Mouse (Mus musculus) mesoderm, embryonic 11.5 days (tissue): ENCODE results near the gene Atg2a.
A peak's percentile ranks its signal among the peaks of the same experiment; 100 is the strongest.
"Not testable (repeated sequence)": the region's sequence is repeated elsewhere in the genome, so short reads cannot be mapped to it uniquely, and the experiment has no call there.

Experiments used
- DNase-seq: peaks from one replicate; pipeline ENCODE4 v3.0.0-alpha.2; 2012; ENCODE audit warnings: low read depth, low spot score

Gene Atg2a

DNA sequence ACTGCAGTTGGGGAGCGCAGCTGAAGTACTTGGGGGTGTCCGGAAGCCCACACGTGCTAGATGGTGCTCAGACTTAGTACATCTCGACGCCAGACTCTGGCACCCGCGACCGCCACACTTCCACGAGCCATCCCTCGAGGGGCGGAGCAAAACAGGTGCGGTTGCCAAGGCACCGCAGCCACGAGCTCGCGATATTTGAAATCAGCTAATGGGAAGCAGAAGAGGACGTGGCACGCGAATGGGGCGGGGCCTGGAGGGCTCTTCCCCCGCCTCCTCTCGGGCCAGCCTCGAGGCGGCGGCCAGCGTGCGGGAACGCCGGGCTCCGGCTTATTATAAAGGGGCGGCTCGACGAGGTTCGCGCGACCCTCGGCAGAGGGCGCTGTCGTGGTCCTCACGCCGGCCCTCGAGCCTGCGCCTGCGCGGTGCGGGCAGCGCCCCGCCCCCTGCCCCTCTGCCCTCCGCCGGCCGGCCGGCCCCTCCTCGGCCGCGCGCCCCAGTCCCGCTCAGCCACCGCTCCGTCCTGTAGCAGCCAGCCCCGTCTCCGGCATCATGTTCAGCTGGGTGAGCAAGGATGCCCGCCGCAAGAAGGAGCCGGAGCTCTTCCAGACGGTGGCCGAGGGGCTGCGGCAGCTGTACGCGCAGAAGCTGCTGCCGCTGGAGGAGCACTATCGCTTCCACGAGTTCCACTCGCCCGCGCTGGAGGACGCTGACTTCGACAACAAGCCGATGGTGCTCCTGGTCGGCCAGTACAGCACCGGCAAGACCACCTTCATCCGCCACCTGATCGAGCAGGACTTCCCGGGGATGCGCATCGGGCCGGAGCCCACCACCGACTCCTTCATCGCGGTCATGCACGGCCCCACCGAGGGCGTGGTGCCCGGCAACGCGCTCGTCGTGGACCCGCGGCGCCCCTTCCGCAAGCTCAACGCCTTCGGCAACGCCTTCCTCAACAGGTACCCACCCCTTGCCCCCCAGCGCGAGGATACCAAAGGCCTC is 35.3 kb downstream of the Atg2a start, which contains the start of gene Ehd1:
Gene Ehd1, plus strand, starts transcription at position 300 of the 996 bp plus-strand sequence.
- peak; percentile 99 for DNase-seq

DNA sequence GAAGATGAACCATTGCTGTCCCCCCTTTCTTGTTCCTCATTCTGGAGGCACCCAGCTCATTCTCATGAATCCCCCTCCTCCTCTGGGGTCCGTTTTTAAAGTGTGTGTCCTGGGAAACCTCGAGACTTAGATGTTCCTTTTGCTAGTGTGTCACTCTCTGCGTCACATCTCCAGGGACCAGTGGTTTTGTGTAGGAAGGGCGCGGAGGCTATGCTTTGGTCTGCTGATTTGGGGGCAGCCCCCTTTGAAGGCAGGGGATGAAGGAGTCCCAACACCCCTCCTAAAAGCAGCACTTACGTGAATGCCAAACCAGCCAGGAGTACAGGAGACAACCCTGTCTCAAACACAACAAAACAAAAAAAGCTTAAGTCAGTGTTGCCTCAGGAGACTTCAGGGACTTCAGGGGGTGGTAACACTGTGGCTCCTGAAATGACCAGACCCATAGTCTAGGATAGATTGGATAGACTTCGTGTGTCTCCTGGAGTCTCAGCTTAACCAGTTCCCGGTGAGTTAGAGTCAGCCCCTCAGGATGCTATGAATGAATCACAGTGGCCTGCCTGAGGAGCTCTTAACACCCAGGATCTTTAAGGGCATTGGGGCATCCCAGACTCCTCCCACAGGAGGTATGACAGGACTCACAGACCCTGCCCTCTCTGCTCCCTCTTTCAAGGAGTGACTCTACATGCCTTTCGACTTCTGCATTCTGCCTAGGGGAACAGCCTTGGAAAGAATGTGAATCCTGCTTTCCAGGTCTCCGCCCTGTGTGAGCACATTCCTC is 36.4 kb downstream of the Atg2a start:
- DNase-seq: peak; percentile 62

DNA sequence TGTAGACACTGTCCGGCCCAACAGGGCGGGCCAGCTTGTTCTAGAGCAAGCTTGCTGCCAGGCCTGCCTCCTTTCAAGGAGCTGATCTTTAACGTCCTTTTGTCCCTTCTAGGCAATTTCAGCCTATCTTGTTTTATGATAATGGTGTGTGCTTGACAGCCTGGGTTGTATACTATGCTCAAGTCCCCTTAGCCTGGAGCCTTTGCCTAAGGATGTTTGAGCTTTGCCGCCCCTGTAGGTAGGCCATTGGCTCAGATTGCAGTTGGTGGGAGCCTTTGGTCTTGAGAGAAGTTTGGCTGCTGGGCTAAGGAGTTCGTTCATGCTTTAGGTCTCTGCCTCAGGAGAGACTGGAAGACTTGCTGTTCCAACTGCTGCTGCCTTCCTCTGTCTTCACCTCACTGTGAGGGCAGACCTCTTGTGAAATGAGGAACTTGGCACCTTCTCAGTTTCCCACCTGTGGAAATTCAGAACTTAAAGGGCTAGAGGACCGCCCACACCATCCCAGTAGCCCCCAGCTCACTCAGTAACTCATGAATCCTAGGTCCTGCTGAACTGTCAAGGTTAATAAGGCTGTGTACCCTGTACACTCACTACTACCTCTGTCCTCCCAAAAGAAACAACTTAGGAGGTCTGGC is 37.1 kb downstream of the Atg2a start:
- no peak for DNase-seq

DNA sequence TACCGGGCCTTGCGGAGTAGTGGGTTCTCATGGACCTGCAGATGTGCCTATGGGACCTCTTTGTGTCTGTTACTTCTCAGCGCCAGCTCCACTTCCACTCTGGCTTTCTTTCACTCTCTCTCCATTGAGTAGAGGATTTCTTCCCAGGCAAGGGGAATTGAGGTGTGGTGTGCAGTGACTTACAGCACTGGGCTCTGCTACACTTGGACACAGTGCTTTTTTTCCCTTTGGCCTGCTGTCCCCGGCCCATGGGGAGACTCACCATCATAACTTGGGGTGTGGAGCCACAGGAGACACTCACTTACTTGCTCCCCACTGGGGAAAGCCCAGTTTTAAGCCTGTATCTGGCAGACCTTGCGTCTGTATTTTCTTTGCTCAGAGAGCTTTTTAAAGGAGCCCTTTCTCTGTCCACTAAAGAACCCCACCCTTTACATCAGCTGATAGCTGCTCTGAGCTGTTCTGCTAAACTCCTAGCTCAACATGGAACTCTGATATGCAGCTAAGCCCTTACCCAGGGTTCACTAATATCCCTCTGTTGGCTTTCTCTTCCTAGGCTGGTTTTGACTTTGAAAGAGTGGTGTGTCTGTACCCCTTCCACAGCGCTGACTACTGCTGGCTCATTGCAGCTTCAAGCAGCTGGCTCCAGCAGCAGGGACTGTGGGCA is 38.1 kb downstream of the Atg2a start:
- DNase-seq: no peak

DNA sequence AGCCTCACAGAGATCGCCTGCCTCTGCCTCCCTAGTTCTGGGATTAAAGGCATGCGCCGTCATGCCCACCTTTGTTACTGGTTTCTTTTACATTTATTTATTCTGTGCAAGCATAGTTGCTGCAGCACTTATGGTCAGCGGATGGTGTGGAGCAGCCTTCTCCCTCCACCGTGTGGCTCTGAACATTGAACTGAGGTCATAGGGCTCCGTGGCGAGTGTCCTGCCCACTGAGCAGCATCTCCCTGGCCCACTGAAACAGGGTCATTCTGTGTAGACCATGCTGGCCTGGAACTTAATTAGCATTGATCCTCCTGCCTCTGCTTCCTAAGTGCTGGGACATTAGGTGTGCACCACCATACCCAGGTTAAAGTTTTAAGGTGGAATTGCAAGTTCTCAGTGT is 39.1 kb downstream of the Atg2a start:
- no peak for DNase-seq

DNA sequence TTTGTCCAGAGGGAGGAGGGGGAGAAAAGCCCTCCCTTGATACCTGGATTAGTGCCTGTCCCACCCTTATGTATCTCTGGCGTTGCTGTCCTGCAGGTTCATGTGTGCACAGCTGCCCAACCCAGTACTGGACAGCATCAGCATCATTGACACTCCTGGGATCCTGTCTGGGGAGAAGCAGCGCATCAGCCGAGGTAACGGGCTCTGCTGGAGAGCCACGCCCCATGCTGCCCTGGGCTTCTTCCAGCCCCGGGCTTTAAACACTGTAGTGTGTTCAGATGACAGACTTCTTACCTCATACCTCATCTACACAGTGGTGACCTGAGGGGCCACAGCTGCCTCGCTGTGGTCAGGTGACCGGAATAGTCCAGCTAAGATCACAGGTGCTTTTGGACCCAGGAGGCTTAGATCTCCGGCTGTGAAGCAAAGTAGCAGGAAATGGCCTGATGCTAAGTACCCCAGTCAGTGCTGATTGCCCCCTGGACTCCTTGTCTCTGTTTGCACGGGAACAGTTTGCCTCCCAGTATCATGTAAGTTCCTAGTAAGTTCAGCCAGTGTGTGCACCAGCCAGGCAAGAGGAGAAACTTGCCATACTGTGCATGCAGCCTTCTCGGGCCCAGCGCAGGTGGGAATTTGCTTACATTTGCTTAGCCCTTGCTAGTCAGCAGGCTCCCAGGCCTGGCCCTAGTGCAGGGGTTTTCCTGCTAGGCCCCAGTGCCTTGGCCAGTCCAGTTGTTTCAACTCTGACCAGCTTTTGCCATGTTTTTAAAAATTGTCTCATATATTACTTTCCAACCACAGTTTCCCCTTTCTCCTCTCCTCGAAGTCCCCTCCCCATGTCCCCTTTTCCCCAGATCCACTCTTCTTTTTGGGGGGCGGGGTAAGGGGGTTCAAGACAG is 39.9 kb downstream of the Atg2a start:
- no peak for DNase-seq

DNA sequence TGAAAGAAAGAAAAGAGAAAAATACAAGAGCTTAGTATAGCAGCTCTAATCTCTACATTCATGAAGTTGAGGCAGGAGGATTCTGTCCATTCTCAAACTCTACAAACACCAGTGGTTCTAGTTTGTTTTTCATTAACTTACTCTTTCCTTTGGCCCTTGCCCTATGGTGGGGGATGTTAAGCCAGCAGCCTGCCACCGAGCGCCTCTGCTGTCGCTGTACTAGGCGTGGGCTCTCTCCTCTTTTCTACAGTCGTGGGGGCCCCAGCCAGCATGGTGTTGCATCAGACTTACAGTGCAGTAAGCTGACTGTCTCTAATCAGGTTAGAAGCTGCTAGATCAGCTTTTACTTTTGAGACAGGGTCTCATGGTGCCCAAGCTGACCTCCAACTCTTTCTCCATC is 41.5 kb downstream of the Atg2a start:
- DNase-seq: no peak

DNA sequence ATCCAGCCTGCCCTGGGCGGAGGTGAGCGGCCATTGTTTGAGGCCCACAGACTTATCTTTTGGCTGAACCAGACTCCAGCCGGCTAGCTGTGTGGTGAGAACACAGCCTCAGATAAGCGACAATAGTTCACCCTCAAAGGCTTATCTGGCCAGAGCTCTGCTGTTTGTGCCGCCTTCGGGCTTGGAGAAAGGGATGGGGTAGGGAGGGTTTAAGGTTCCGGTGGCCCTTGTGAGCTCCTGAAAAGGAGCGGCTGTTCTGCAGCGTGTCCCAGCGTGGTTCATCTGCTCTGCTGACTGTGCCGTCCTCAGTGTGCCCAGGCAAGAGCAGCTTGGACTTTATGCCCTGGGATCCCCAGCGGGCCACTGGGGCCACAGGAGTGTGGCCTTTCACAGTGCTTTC is 43.0 kb downstream of the Atg2a start:
- DNase-seq: no peak

DNA sequence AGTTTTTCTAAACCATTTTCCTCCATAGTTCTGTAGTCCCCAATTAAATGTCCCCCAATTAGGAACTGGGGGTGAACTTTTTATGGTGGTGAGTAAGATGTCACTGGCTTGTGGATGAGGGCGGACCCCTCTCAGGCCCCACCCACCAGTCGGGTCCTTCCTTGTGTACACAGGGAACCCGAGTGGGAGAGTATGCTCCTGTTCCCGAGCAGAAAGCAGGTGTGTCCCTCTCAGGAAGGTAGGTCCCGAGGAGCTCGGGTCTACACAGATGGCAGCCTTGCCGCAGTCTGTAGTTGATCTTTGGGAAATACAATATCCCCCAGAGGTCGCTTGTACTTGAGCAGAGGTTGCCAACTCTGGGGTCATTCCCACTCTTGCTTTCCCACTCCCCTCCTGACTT is 43.8 kb downstream of the Atg2a start:
- DNase-seq: no peak

DNA sequence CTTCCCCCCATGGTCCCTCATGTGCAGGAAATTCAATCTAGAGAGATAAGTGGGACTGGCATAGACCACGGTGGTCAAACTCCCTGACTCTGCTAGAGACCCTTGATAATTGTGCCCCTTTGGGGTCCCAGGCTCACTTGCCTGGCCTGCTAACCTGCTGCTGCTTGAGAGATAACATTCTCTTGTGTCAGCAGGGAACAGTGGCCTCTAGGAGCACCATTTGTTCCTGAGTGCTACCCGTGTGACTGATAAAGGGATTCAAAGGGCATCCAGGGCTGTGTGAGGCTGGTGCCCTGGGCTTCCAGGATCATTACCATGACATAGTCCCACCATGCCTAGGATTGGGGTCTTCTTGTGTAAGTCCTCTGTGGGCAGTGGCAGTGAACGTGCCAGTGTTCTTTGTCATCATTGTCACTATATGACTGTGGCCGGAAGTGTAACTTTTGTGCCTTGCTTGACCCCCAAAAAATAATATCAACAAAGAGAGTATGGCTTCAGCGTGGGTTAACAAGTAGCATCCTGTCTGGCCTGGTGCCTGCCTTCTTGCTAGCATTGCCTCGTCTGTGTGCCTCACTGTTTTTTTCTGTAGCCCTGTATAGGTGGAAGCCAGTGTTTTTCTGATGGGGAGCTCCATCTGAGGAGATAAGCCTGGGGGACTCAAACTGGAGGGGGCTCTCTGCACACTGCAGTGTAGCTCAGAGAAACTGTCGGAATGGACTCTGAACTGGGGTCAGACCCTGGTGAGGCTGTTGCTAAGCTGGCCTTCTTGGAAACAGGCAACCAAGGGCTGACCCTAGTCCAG is 44.4 kb downstream of the Atg2a start:
- DNase-seq: no peak

DNA sequence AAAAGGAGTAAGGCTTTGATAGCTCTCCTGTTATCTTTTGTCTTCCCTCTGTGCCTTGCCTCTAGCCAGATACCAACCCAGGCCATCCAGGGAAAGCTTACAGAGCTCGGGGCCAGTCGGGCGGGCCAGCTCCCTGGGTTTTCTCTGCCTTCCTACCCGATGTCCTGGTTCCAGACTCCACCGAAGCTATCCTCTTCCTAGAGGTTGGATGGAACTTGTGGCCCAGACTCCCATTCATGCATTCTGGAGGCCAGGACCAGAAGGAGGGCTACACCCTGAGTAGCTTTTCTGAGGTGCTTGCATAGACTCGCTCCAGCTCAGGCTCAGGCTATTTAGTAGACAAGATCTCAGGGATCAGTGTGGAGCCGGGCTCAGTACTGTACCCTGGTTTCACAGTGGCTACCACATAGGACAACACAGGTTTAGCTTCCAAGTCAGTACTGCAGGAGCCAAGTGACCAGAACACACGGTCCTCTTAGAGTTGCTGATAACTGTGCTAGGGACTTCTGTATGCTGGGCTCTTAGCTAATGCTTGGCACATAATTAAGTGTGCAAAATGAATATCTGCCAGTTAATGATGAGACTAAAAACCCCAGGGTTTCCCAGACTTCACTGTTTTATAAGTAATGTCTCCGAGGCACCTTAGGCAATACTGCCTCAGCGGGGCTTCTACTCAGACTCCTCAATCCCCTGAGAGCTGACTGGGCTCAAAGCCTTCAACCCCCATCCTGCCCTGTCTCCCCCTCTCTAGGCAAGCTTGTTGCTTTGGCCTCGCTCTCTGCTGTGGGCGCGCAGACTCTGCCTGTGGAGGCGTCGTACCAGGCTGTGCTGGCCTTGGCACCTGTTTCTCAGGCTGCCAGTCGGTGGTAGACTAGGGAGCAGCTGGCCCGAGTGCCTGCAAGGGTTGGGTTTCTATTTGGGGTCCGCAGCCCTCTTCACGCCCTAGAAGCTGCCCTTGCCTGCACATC is 45.2 kb downstream of the Atg2a start:
- no peak for DNase-seq

DNA sequence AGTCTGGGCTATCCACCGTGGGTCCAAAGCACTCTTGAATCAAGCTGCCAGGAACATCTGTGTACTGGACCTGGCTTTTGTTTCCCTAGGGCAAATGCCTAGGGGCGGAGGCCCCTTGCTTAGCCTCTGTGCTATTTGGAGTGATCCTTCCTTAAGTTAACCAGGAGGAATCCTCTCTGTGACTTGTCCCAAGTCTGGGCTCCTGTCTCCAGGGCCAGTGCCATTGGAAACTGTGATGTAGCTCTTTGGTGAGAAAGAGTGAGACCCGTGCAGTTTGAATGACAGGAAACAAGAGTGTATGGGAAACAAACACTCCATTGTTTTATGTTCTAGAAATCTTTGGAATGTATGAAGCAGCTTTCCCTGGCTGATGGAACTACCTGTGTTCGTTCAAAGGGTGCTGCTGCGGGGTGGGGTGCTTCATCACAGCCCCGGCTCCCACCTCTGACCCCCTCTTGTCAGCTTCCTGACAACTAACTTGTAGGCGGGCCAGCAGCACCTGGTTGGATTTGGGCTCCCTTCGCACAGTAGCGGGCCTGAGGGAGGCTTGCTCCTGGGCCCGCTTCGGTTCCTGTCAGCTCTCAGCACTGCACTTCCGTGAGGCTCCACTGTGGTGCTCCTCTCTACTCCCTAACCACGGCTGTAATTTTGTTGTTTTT is 46.9 kb downstream of the Atg2a start:
- DNase-seq: no peak

DNA sequence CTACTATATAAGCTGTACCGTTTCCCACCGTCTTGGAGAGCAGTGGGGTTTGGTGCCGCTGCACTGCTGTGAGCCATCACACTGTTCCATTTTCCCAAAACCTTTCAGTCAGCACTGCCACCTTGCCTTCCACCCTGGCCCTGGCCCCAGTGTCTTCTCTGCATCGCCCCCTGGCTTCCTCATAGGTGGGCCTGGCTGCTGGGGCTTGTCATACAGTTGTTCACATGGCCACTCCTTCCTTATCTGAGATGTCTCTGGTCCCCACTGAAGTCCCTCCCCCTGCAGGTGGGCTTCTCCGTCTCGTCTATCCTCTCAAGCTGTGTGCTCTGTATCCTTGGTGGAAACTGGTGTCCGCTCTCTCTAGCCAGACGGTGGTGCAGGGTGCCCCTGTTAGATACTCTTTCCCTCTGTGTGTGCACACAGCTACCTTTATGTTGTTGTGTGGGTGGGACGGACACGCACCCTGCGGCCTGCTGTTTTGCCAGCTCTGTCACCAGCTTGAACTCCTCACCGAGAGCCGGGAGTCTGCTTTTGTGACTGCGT is 48.3 kb downstream of the Atg2a start:
- no peak for DNase-seq

DNA sequence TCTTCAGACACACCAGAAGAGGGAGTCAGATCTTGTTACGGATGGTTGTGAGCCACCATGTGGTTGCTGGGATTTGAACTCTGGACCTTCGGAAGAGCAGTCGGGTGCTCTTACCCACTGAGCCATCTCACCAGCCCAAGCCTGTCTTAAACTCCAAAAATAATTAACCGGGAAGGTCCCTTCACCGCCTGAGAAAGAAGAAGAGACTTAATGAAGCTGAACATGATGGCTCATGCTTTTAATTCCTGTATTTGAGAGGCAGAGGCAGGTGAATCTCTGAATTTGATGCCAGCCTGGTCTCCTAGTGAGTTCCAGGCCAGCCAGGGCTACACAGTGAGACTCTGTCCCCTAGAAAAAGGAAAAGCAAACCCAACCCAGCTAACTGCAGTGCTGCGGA is 49.2 kb downstream of the Atg2a start:
- not testable (repeated sequence) for DNase-seq

DNA sequence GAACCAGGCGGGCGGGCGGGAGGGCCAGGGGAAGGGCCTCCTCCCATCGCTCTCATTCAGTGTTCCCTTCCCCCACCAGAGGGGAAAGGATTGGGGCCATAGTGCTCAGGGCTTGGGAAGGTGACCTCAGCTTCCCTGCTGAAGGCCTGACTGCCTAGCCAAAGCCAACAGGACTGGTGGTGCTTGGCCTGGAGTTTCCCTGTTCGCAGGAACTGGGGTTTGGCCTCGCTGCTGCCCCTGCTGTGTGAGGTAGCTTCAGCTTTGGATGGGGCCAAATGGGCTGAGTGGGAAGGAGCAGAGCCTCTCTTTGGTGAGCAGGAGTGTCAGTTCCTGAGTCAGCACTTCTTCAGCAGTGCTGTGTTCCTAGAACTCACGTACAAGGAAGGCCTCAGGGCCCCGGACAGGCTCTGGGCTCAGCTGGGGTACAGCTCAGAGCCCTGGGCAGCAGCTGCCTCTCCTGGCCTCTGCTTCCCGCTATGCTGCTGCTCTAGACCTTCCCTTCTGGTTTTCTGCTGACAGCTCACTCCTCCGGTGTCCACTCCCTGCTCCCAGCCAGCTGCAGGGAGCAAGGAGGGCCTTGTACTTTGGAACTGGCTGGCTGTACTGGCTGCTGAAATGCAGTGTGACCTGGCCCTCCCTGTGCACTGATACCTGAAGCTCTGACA is 49.8 kb downstream of the Atg2a start:
- DNase-seq: no peak

DNA sequence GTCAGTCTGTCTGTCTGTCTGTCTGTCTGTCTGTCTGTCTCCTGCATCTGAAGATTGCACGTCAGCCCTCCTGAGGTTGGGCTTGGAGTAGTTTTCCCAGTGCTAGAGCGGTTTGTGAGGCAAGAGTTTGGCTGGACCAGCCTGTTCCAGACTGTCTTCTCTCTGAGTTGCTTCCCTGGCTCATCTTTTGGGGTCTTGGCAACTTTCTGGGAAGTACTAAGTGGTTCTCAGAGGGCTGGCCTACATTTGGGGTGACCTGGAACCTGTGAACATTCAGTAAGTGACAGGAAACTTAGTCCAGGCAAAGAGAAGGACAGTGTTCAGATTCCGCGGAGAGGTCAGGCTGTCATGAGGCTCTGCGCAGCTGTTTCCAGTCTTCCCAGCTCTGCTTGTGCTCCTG is 50.8 kb downstream of the Atg2a start:
- DNase-seq: no peak

DNA sequence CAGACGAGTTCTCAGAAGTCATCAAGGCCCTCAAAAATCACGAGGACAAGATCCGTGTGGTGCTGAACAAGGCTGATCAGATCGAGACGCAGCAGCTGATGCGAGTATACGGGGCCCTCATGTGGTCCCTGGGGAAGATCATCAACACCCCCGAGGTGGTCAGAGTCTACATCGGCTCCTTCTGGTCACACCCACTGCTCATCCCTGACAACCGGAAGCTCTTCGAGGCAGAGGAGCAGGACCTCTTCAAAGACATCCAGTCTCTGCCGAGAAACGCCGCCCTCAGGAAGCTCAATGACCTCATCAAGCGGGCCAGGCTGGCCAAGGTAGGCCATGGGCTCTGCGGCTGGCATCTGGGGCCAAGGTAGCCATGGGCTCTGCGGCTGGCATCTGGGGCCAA is 52.8 kb downstream of the Atg2a start:
- DNase-seq: no peak
